Mouse (Mus musculus) urinary bladder, postnatal 4 days (tissue): Measurements from ENCODE around the gene Pus7l.

Experiments
- DNase-seq, 2 experiments: peaks; one replicate each; pipeline ENCODE4 v3.0.0; 2021 to 2022; ENCODE audit warnings: low spot score in 2 of 2

The Pus7l gene

GRCm38 (mm10) chr15:94477287-94477686 is 66.1 kb downstream of the Pus7l start:
- no peak for DNase-seq

- no peak for DNase-seq
These were observed 67.4 kb downstream of the Pus7l start for GRCm38 (mm10) chr15:94475975-94476374.
